Mouse (Mus musculus) testis, adult 2 months (tissue): Measurements from ENCODE around the gene Camta1.

ENCODE experiments used
- CTCF ChIP-seq: fragments of 200-500 bp; IDR thresholded peaks from 2 replicates; pipeline ENCODE4 v1.5.1; 2012; ENCODE audit warnings: low read depth, mild to moderate bottlenecking, inconsistent platforms, low read length, moderate library complexity; ENCODE audit not compliant: control insufficient read depth, insufficient read depth, insufficient replicate concordance
- POLR2A ChIP-seq: fragments of 200-500 bp; IDR thresholded peaks from 2 replicates; pipeline ENCODE4 v1.6.1; 2012; ENCODE audit warnings: low read depth, mild to moderate bottlenecking, inconsistent platforms, low read length, moderate library complexity; ENCODE audit not compliant: control insufficient read depth

GRCm38 (mm10) chr4:151861806-151862739 is at the start of gene Camta1:
- TF ChIP-seq CTCF (no peak), POLR2A (peak; percentile 57)
